Mouse (Mus musculus): ENCODE results near the gene Olfr1099. TPM values are rescaled to one million over a fixed set of nuclear protein-coding genes. Genes with fewer than 3 reads are reported as not detected.

Olfr1099 gene
- polyA plus RNA-seq (2014; fragmentation: Illumina TruSeq; extraction: RNeasy Lipid Tissue Mini Kit (QIAGEN cat#74804); ENCODE audit: low read depth, low replicate concordance) = not detected

GRCm38 (mm10) chr2:86960593-86960992 lies at the start of gene Olfr1099:
Gene Olfr1099, minus strand, starts transcription at chr2:86960693.

GRCm38 (mm10) chr2:86998098-86998497 lies 37.6 kb upstream of the Olfr1099 start, which contains the start of gene Olfr1102:
Gene Olfr1102, plus strand, starts transcription at chr2:86998398.

GRCm38 (mm10) chr2:86991121-86991520 lies 30.6 kb upstream of the Olfr1099 start, which contains the start of gene Olfr1101:
Gene Olfr1101, minus strand, starts transcription at chr2:86991221.

GRCm38 (mm10) chr2:86979854-86980253 lies 19.4 kb upstream of the Olfr1099 start, which contains the start of gene Olfr1100:
Gene Olfr1100, minus strand, starts transcription at chr2:86979954.

GRCm38 (mm10) chr2:86924445-86924844 lies 36.0 kb downstream of the Olfr1099 start, which contains the start of gene Olfr1098:
Gene Olfr1098, minus strand, starts transcription at chr2:86924545.

Other genes starting within 250 kb of the Olfr1099 start
- gene Olfr1089, start 227.0 kb downstream of the Olfr1099 start, polyA plus RNA-seq (2014; fragmentation: Illumina TruSeq; extraction: RNeasy Lipid Tissue Mini Kit (QIAGEN cat#74804); ENCODE audit: low read depth, low replicate concordance) = not detected
- not detected for gene Olfr1090, start 201.7 kb downstream of the Olfr1099 start, polyA plus RNA-seq (2014; fragmentation: Illumina TruSeq; extraction: RNeasy Lipid Tissue Mini Kit (QIAGEN cat#74804); ENCODE audit: low read depth, low replicate concordance)
- not detected for gene Olfr1093, start 178.2 kb downstream of the Olfr1099 start, polyA plus RNA-seq (2014; fragmentation: Illumina TruSeq; extraction: RNeasy Lipid Tissue Mini Kit (QIAGEN cat#74804); ENCODE audit: low read depth, low replicate concordance)
- gene Olfr141, start 150.7 kb downstream of the Olfr1099 start, polyA plus RNA-seq (2014; fragmentation: Illumina TruSeq; extraction: RNeasy Lipid Tissue Mini Kit (QIAGEN cat#74804); ENCODE audit: low read depth, low replicate concordance) = not detected
- not detected for gene Olfr1094, start 136.0 kb downstream of the Olfr1099 start, polyA plus RNA-seq (2014; fragmentation: Illumina TruSeq; extraction: RNeasy Lipid Tissue Mini Kit (QIAGEN cat#74804); ENCODE audit: low read depth, low replicate concordance)
- gene Olfr1095, start 109.0 kb downstream of the Olfr1099 start, polyA plus RNA-seq (2014; fragmentation: Illumina TruSeq; extraction: RNeasy Lipid Tissue Mini Kit (QIAGEN cat#74804); ENCODE audit: low read depth, low replicate concordance) = not detected
- gene Gm13723, start 85.9 kb downstream of the Olfr1099 start, polyA plus RNA-seq (2014; fragmentation: Illumina TruSeq; extraction: RNeasy Lipid Tissue Mini Kit (QIAGEN cat#74804); ENCODE audit: low read depth, low replicate concordance) = not detected
- not detected for gene Olfr1097, start 68.5 kb downstream of the Olfr1099 start, polyA plus RNA-seq (2014; fragmentation: Illumina TruSeq; extraction: RNeasy Lipid Tissue Mini Kit (QIAGEN cat#74804); ENCODE audit: low read depth, low replicate concordance)
- gene Olfr1098, start 36.1 kb downstream of the Olfr1099 start, polyA plus RNA-seq (2014; fragmentation: Illumina TruSeq; extraction: RNeasy Lipid Tissue Mini Kit (QIAGEN cat#74804); ENCODE audit: low read depth, low replicate concordance) = not detected
- gene Olfr1100, start 19.3 kb upstream of the Olfr1099 start, polyA plus RNA-seq (2014; fragmentation: Illumina TruSeq; extraction: RNeasy Lipid Tissue Mini Kit (QIAGEN cat#74804); ENCODE audit: low read depth, low replicate concordance) = not detected
- gene Olfr1101, start 30.5 kb upstream of the Olfr1099 start, polyA plus RNA-seq (2014; fragmentation: Illumina TruSeq; extraction: RNeasy Lipid Tissue Mini Kit (QIAGEN cat#74804); ENCODE audit: low read depth, low replicate concordance) = not detected
- not detected for gene Olfr1102, start 37.7 kb upstream of the Olfr1099 start, polyA plus RNA-seq (2014; fragmentation: Illumina TruSeq; extraction: RNeasy Lipid Tissue Mini Kit (QIAGEN cat#74804); ENCODE audit: low read depth, low replicate concordance)
- not detected for gene Olfr1104, start 66.4 kb upstream of the Olfr1099 start, polyA plus RNA-seq (2014; fragmentation: Illumina TruSeq; extraction: RNeasy Lipid Tissue Mini Kit (QIAGEN cat#74804); ENCODE audit: low read depth, low replicate concordance)
- gene Olfr1105, start 75.8 kb upstream of the Olfr1099 start, polyA plus RNA-seq (2014; fragmentation: Illumina TruSeq; extraction: RNeasy Lipid Tissue Mini Kit (QIAGEN cat#74804); ENCODE audit: low read depth, low replicate concordance) = not detected
- gene Olfr1106, start 91.6 kb upstream of the Olfr1099 start, polyA plus RNA-seq (2014; fragmentation: Illumina TruSeq; extraction: RNeasy Lipid Tissue Mini Kit (QIAGEN cat#74804); ENCODE audit: low read depth, low replicate concordance) = not detected
- not detected for gene Olfr1107, start 115.1 kb upstream of the Olfr1099 start, polyA plus RNA-seq (2014; fragmentation: Illumina TruSeq; extraction: RNeasy Lipid Tissue Mini Kit (QIAGEN cat#74804); ENCODE audit: low read depth, low replicate concordance)
- gene Olfr1109, start 135.3 kb upstream of the Olfr1099 start, polyA plus RNA-seq (2014; fragmentation: Illumina TruSeq; extraction: RNeasy Lipid Tissue Mini Kit (QIAGEN cat#74804); ENCODE audit: low read depth, low replicate concordance) = not detected
- gene Olfr259, start 153.9 kb upstream of the Olfr1099 start, polyA plus RNA-seq (2014; fragmentation: Illumina TruSeq; extraction: RNeasy Lipid Tissue Mini Kit (QIAGEN cat#74804); ENCODE audit: low read depth, low replicate concordance) = not detected
- gene Olfr1110, start 179.6 kb upstream of the Olfr1099 start, polyA plus RNA-seq (2014; fragmentation: Illumina TruSeq; extraction: RNeasy Lipid Tissue Mini Kit (QIAGEN cat#74804); ENCODE audit: low read depth, low replicate concordance) = not detected
- gene Olfr1111, start 191.9 kb upstream of the Olfr1099 start, polyA plus RNA-seq (2014; fragmentation: Illumina TruSeq; extraction: RNeasy Lipid Tissue Mini Kit (QIAGEN cat#74804); ENCODE audit: low read depth, low replicate concordance) = not detected
- gene Olfr1112, start 227.1 kb upstream of the Olfr1099 start, polyA plus RNA-seq (2014; fragmentation: Illumina TruSeq; extraction: RNeasy Lipid Tissue Mini Kit (QIAGEN cat#74804); ENCODE audit: low read depth, low replicate concordance) = not detected
- gene Olfr1113, start 248.3 kb upstream of the Olfr1099 start, polyA plus RNA-seq (2014; fragmentation: Illumina TruSeq; extraction: RNeasy Lipid Tissue Mini Kit (QIAGEN cat#74804); ENCODE audit: low read depth, low replicate concordance) = not detected

All from sigmoid colon, adult 10 weeks (tissue).